Mouse (Mus musculus) urinary bladder, postnatal 4 days (tissue): ENCODE results near the gene Ncam2.

Experiments
- DNase-seq, 2 experiments: peaks; one replicate each; pipeline ENCODE4 v3.0.0; 2021 to 2022; ENCODE audit warnings: low spot score in 2 of 2

The Ncam2 gene

GRCm38 (mm10) chr16:81200201-81201071 lies at the start of gene Ncam2:
Ncam2 (plus strand) TSS chr16:81200697.
- peak; percentile 55 to 60 for DNase-seq

GRCm38 (mm10) chr16:81170828-81171227 lies 29.7 kb upstream of the Ncam2 start:
- DNase-seq = no peak

DNA sequence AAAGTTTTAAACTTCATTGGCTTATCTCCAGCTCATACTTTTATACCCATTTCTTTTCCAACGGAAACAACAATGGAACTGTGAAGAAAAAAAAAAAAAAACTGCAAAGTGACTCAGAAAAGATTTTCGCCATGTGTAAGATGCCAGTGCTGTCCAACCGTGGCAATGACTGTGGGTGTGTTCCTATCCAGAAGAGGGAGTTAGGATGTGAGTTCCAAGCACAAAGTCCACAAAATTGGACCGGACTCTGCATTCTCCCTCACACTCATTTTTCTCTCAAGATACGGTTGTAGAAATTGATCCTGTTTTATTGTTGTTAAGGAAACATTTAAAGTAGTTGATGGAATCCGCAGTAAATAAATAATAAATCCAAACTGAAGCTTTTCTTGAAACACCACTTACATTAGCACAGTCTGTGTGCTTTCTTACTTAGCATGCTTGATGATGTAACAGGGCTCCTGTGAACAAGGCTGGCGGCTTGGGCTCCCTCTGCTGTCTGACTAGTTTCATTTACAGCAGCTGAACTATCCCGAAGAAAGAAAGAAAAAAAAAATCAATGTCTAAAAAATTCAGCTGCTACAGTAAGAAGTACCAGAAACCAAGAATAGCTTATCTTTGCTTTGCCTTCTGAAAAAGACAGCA lies 25.1 kb upstream of the Ncam2 start:
- no peak for DNase-seq

- DNase-seq = no peak
Measured at GRCm38 (mm10) chr16:81179801-81180200, 20.7 kb upstream of the Ncam2 start.

- DNase-seq = no peak
Measured at GRCm38 (mm10) chr16:81187579-81188179, 12.8 kb upstream of the Ncam2 start.

GRCm38 (mm10) chr16:81191621-81192020 lies 8.9 kb upstream of the Ncam2 start:
- no peak for DNase-seq

DNA sequence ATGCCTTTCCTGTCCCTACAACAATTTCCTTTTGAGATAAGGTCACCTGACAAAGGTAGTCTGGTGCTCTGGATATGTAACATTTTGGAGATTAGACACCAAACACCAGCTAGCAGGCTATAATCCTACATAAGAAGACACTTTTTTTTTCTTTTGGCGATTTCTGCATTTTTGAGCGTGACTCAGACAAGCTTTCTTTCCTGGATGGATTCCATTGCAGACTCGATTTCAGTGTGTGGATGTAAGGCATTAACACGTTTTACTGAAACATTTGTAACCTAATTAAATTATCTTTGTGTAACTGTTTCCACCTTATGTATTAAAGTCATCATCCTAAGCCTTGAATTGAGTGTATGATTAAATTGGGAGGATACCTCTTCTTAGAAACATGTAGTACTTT lies 7.9 kb upstream of the Ncam2 start:
- no peak for DNase-seq

GRCm38 (mm10) chr16:81199467-81199866 lies 1.0 kb upstream of the Ncam2 start:
- no peak for DNase-seq

DNA sequence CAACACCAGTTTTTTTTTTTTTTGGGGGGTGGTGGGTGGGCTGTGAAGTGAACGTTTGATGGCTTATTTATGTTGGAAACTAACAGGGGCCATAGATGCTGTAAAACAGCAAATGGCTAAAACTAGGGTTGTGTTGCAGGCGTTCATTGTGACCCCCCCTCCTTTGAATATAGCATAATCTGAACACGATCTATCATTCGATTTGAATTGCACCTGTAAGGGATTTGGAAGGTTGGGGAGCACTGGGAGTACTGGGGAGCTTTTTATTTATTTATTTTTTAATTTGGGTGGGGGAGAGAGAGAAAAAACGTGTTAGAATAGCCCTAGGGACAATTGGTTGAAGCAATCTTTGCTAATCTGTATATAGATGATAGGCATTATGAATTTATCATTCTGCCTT lies 974 bp downstream of the Ncam2 start:
- DNase-seq = no peak

DNA sequence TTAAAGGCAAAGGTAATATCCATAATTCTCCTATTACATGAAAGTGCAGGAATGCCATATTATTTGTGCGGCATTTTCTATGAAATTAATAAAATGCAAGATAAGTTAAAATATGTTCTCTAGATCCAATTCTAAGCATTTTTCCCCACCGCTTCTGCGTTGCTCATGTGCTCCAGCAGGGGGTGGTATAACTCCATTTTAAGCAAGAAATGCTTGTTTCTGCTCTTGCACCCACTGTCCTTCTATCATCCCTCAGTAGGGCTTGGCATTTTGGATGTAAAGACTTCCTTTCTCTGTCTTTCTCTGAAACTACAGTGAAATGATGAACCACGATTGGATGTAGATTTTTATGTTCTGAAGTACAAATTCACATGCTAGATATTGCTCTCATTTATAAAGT lies 1.5 kb downstream of the Ncam2 start:
- no peak for DNase-seq

DNA sequence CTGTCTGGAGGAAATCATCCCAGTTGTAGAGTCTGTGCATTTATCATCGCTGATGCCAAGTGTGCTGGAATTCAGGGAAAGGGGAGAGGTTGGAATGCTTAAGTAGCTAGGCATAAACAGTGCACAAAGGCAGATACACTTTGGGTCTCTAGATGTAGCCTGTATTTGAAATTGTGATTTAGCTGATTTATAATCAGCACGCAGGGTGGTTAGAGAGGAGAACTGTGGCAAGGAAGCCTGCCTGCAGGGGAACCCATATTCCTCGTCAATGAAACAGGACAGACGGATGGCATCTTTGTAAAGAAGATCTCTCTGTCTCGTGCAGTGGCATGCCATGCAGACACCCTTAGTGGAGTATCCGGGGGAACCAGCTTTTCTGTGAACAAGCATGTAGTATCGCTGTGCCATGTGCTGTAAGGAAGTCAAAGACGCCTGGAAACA lies 2.2 kb downstream of the Ncam2 start:
- DNase-seq = no peak

DNA sequence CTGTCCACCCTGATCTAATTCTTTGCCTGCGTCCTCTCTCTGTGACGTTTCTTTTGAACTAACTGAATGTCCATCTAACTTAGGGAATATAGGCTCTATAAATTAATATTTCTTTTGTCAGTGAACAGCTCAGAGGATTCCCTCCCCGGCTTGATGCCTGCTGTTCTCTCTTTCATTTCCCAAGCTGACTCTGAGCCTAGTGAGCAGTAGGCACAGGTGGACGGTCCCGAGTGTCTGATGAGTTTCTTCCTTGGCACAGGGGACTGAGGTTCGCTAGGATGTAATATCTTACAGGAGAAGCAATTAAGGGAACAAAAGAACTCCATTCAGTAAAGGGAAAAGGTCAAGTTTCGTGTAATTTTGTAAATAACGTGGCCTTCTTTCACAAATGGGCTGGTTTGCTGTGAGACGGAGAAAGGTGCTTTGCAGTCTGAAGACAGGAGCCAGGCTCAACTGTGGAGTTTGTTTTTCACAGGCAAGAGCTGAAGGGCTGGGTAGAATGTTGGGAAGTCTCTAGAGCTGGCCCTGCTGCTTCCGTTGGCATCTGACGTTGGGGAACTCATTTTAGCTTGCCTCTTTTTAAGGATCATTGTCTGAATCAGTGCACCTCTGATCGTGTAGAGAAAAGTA lies 4.0 kb downstream of the Ncam2 start:
- DNase-seq = no peak

- DNase-seq = no peak
Measured at GRCm38 (mm10) chr16:81221176-81221575, 20.7 kb downstream of the Ncam2 start.

- no peak for DNase-seq
Measured at GRCm38 (mm10) chr16:81223841-81224240, 23.3 kb downstream of the Ncam2 start.

DNA sequence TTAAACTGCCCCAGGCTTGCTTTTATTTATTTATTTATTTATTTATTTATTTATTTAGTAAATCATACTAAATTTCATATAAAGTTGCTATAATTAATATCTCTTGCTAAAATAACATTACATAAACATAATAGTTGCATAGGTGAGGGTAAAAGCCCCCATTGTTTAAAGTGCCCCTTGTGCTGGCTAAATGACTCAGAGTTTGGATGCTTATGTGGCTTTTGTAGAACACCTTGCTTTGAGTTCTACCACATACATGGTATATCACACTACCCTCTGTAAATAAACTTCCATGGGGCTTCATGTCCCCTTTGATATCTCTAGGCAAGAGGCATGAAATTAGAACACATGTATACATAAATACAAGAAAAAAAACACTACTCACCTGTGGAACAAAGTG lies 23.8 kb downstream of the Ncam2 start:
- DNase-seq = no peak

DNA sequence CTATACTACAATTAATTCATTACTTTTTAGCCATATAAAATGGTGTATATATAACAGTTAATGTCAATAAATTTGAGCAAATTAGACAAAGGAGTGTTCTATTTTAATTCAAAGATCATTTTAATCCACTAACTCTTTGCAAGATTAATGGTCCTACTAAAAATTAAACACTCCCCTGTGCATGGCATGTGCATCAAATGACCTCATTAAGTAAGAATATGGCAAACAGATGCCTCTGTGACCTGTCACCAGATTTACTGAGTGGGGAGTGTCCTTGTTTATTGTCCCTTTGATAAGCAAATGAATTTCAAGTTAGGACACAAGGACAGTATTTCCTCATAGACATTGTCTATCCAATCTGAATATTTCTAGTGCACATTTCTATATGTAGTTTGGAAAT lies 54.4 kb downstream of the Ncam2 start:
- no peak for DNase-seq

- no peak for DNase-seq
Measured at GRCm38 (mm10) chr16:81260429-81260828, 59.9 kb downstream of the Ncam2 start.

GRCm38 (mm10) chr16:81273597-81274360 lies 73.3 kb downstream of the Ncam2 start:
- DNase-seq = no peak

GRCm38 (mm10) chr16:81284241-81284640 lies 83.7 kb downstream of the Ncam2 start:
- no peak for DNase-seq

- no peak for DNase-seq
Measured at GRCm38 (mm10) chr16:81284859-81285837, 84.7 kb downstream of the Ncam2 start.
